Mouse (Mus musculus) CH12.LX (cell line): ENCODE results near the gene Exosc8. TPM values are rescaled to one million over a fixed set of nuclear protein-coding genes. Genes with fewer than 3 reads are reported as not detected.
"Not testable (repeated sequence)": the region's sequence is repeated elsewhere in the genome, so short reads cannot be mapped to it uniquely, and the experiment has no call there.

Experiments used
- DNase-seq: peaks from one replicate; pipeline ENCODE4 v3.0.0-alpha.2; 2013; ENCODE audit errors: extremely low read depth
- H3K27ac ChIP-seq: 2 replicates; pipeline ENCODE4 v1.5.1; 2012; ENCODE audit warnings: low read depth, mild to moderate bottlenecking, control low read depth, moderate library complexity; ENCODE audit not compliant: insufficient read depth
- H3K27me3 ChIP-seq: replicated peaks from 2 replicates; pipeline ENCODE3; 2012; ENCODE audit warnings: inconsistent platforms
- H3K36me3 ChIP-seq, 2 experiments: replicated peaks in 1 of 2; 2 replicates each; pipeline versions ENCODE3 to v1.6.1; 2012; ENCODE audit warnings: inconsistent platforms in 1 of 2, low read length in 1 of 2, mild to moderate bottlenecking in 1 of 2, mixed read lengths in 1 of 2, moderate library complexity in 1 of 2; ENCODE audit not compliant: control insufficient read depth in 1 of 2, insufficient read depth in 1 of 2
- H3K4me1 ChIP-seq, 2 experiments: 2 replicates each; pipeline ENCODE4 v1.6.1; 2012; ENCODE audit warnings: inconsistent platforms in 1 of 2, moderate library complexity in 1 of 2; ENCODE audit not compliant: insufficient read depth in 2 of 2, control insufficient read depth in 1 of 2
- H3K4me2 ChIP-seq: 2 replicates; pipeline ENCODE4 v1.6.1; 2012; ENCODE audit warnings: low read depth, mild to moderate bottlenecking, control low read depth; ENCODE audit not compliant: poor library complexity, insufficient read depth, severe bottlenecking
- H3K4me3 ChIP-seq, 3 experiments: fragments of 150-350 bp in 1 of 3; sonication (generic) in 1 of 3; replicated peaks in 1 of 3; 2 replicates each; pipeline versions ENCODE3 to v1.5.1; 2011 to 2012; ENCODE audit warnings: low read depth in 2 of 3, low read length in 2 of 3, mild to moderate bottlenecking in 2 of 3, moderate library complexity in 2 of 3, control low read depth in 1 of 3, improper control_type of control experiment in 1 of 3, inconsistent platforms in 1 of 3, mixed read lengths in 1 of 3; ENCODE audit not compliant: poor library complexity in 1 of 3
- H3K79me2 ChIP-seq: replicated peaks from 2 replicates; pipeline ENCODE4 v1.6.1; 2012; ENCODE audit warnings: mild to moderate bottlenecking, moderate library complexity; ENCODE audit not compliant: control insufficient read depth, poor library complexity, insufficient read depth, severe bottlenecking; ENCODE audit errors: extremely low read depth
- H3K9ac ChIP-seq: 2 replicates; pipeline ENCODE4 v1.6.1; 2012; ENCODE audit warnings: low read depth, mild to moderate bottlenecking, control low read depth, moderate library complexity; ENCODE audit not compliant: insufficient read depth
- H3K9me3 ChIP-seq: replicated peaks from 2 replicates; pipeline ENCODE3; 2012; ENCODE audit warnings: low read length, inconsistent platforms, mixed read lengths
- EP300 ChIP-seq: IDR thresholded peaks from 2 replicates; pipeline ENCODE4 v1.6.1; 2011; ENCODE audit warnings: low read length, improper control_type of control experiment
- JUND ChIP-seq: conservative IDR thresholded peaks from 2 replicates; pipeline ENCODE4 v1.6.1; 2011; ENCODE audit warnings: low read depth, low read length, improper control_type of control experiment
- PAX5 ChIP-seq: IDR thresholded peaks from 2 replicates; pipeline ENCODE4 v1.6.1; 2012; ENCODE audit warnings: low read length, inconsistent platforms, mixed read lengths
- RCOR1 ChIP-seq: conservative IDR thresholded peaks from 2 replicates; pipeline ENCODE4 v1.6.1; 2012; ENCODE audit warnings: low read depth, mild to moderate bottlenecking, inconsistent platforms, low read length, improper control_type of control experiment
- UBTF ChIP-seq: IDR thresholded peaks from 2 replicates; pipeline ENCODE4 v1.6.1; 2012; ENCODE audit warnings: low read depth, mild to moderate bottlenecking, inconsistent platforms, low read length, improper control_type of control experiment, moderate library complexity
- ZNF384 ChIP-seq: IDR thresholded peaks from 2 replicates; pipeline ENCODE4 v1.6.1; 2012; ENCODE audit warnings: low read depth, low read length, improper control_type of control experiment, inconsistent platforms
- dilution Hi-C: fragments of 300-500 bp; cut with MboI; formaldehyde crosslinking; loops from 2 replicates; pipeline ENCODE4 v1.14.3; 2020; ENCODE audit warnings: low sequenced_read_pairs; ENCODE audit not compliant: extremely low pct_unique_long_range_greater_than_20kb, extremely low pct_ligation_motif_present
- in situ Hi-C: fragments of 300-500 bp; cut with MboI; formaldehyde crosslinking; loops from 3 replicates; pipeline ENCODE4 v1.14.3; 2019; ENCODE audit warnings: low sequenced_read_pairs, low pct_ligation_motif_present, low pct_unique_long_range_greater_than_20kb, mixed read lengths
- polyA plus RNA-seq: library from polyadenylated mRNA; unstranded; fragments of >175 nt; gene quantifications from 2 replicates; pipeline ENCODE4 v1.2.1, GENCODE M21; 2012; ENCODE audit warnings: low read depth; ENCODE audit not compliant: insufficient read length
- total RNA-seq, 2 experiments: library from RNA; depleted of rRNA; stranded (reverse); fragments of 300-350 nt in 1 of 2; fragments of >200 nt in 1 of 2; gene quantifications; 2 replicates each; pipeline ENCODE4 v1.2.3; 2012 to 2014

Exosc8 gene
- total and polyA plus RNA-seq, 3 experiments, result 102 to 238 (median 124) TPM

DNA sequence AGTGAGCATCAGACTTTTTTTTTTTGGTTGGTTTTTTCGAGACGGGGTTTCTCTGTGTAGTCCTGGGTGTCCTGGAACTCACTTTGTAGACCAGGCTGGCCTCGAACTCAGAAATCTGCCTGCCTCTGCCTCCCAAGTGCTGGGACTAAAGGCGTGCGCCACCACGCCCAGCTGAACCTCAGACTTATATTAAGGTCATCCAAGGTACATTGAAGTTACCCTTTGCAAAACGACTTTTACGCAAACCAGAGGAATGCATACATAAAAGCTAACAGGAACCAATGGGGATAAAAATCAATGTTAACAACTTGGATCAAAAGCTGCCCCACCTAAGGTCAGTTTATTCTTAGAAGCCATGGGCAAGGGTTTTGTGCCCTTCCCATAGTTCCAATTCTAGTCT is 31.1 kb downstream of the Exosc8 start:
- DNase-seq, H3K79me2 ChIP-seq, H3K9ac ChIP-seq, in situ Hi-C loops, H3K27ac ChIP-seq, H3K9me3 ChIP-seq, H3K4me3 ChIP-seq, H3K27me3 ChIP-seq, dilution Hi-C loops, H3K4me2 ChIP-seq: not testable (repeated sequence)
- peaks cover 57 to 81% of the 10 kb centered on the region in 2 experiments for H3K36me3 ChIP-seq
- H3K4me1 ChIP-seq, result peaks cover under 1 to 12% of the 10 kb centered on the region in 2 experiments; a peak in 3 of 4 replicates

DNA sequence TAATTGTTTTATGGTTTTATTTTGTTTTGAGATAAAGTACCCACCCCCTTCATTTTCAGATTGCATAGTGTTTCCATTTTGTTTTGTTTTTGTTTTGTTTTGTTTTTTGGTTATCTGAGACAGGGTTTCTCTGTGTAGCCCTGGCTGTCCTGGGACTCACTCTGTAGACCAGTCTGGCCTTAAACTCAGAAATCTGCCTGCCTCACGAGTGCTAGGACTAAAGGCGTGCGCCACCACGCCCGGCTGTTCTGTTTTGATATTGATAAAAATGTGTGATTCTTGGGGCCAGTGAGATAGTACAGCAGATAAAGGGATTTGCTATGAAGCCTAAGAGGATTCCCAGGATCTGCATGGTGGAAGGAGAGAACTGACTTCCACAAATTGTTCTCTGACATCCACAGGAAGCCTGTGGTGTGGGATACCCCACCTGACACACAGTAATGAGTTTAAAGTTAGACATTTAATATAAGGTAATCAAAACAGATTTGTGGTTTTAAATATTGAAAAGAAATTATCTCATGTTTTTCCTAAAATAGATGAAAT is 35.4 kb downstream of the Exosc8 start:
- no peaks in the 10 kb centered on the region for H3K9me3 ChIP-seq
- no peak for DNase-seq
- H3K4me3 ChIP-seq, result no peak overlapping the region
- dilution Hi-C loops, result no loop called here
- no peak for TF ChIP-seq JUND
- no peak overlapping the region for H3K27ac ChIP-seq
- H3K36me3 ChIP-seq, result peaks cover 56 to 74% of the 10 kb centered on the region in 2 experiments
- peaks cover 13% of the 10 kb centered on the region for H3K79me2 ChIP-seq
- H3K4me2 ChIP-seq, result no peak overlapping the region
- H3K4me1 ChIP-seq, result peaks cover 0 to 31% of the 10 kb centered on the region in 2 experiments; a peak in 2 of 4 replicates
- in situ Hi-C loops, result loop anchor here (25.0 kb wide), 1 partner anchor 963 kb away; no protein-coding TSS in a partner anchor
- H3K27me3 ChIP-seq, result no peaks in the 10 kb centered on the region
- no peak overlapping the region for H3K9ac ChIP-seq

DNA sequence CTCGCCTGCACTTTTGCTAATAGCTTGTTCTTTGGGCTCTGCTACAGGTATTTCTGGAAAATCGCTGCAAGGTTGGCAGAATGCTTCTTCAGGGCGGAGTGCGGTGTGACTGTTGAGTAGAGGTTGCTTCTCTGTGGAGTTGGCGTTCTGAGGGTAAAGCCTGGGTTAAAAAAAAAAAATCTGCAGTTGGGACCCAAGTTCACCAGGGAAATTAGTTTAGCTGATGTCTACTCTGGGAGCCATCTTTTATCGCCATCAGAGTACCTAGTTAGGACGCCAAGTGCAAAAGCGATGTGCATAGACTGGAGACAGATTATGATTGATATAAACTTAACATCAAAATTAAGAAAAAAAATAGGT is 42.2 kb downstream of the Exosc8 start:
- no peaks in the 10 kb centered on the region for H3K9me3 ChIP-seq
- H3K36me3 ChIP-seq, result peaks cover 19 to 23% of the 10 kb centered on the region in 2 experiments
- TF ChIP-seq EP300 (no peak), PAX5 (no peak), RCOR1 (no peak), UBTF (no peak), JUND (no peak), ZNF384 (peak; percentile 55)
- DNase-seq, result peak; percentile 58
- H3K27me3 ChIP-seq, result no peaks in the 10 kb centered on the region
- H3K4me1 ChIP-seq, result peaks cover 0 to 45% of the 10 kb centered on the region in 2 experiments; a peak in 2 of 4 replicates
- H3K79me2 ChIP-seq, result peaks cover 15% of the 10 kb centered on the region
- peak overlapping the region; percentile 82 for H3K27ac ChIP-seq
- H3K4me3 ChIP-seq, result peak overlapping the region; percentile 76 to 92 (median 84)
- in situ Hi-C loops, result loop anchor here (25.0 kb wide), 1 partner anchor 956 kb away; no protein-coding TSS in a partner anchor
- peak overlapping the region; percentile 42; the same call in 1 of the 2 replicates for H3K4me2 ChIP-seq
- H3K9ac ChIP-seq, result peak overlapping the region; percentile 84
- dilution Hi-C loops, result no loop called here
